Mouse (Mus musculus): ENCODE data around the gene Smim20. TPM values are rescaled to one million over a fixed set of nuclear protein-coding genes. Genes with fewer than 3 reads are reported as not detected.
A peak's percentile ranks its signal among the peaks of the same experiment; 100 is the strongest.

Smim20 gene
- total and polyA plus RNA-seq, 3 experiments, result 33.1 to 50.8 (median 36.0) TPM

DNA sequence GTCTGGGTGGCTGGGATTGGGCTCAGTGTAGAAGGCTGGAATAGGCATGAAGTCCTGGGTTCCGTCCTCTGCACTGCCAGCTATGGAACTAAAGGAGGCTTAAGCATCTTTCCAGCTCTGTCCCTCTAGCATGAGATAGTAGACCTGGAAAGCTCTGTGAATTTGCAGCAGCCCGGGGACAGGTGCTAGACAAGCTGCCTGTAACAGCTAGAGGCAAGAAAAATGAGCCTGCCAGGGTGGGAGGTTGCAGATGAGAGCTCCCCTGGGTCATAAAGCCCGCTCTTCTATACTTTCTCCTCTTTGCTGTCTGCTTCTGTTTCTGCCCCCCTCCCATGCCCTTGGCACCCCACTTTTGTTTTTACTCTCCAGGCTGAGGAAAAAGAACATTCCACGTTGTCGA, 7.0 kb upstream of the Smim20 start:
- TF ChIP-seq CTCF (IDR thresholded peaks at IDR 0.05; ENCODE audit: low read depth, low read length), result no peak
- no peak for TF ChIP-seq POLR2AphosphoS5 (IDR thresholded peaks at IDR 0.05; ENCODE audit: insufficient replicate concordance, low read depth, low read length)
- TF ChIP-seq GATA1 (IDR thresholded peaks at IDR 0.05; ENCODE audit: borderline replicate concordance, low read length), result no peak
- no peak for TF ChIP-seq GATA2 (IDR thresholded peaks at IDR 0.05; ENCODE audit: borderline replicate concordance, low read depth, low read length)
- TF ChIP-seq TAL1 (conservative IDR thresholded peaks at IDR 0.05; ENCODE audit: low read depth, low read length), result no peak
- Histone ChIP-seq H3K36me3 (replicated peaks) (no peaks in the 10 kb centered on the region), H3K4me1 (ENCODE audit: insufficient read depth, low read depth, low read length) (no peaks in the 10 kb centered on the region), H3K4me3 (ENCODE audit: low read depth, low read length) (no peak overlapping the region), H3K27me3 (ENCODE audit: insufficient read depth, low read length) (peaks cover 3% of the 10 kb centered on the region), H3K9me3 (replicated peaks) (no peaks in the 10 kb centered on the region)
- ATAC-seq (ENCODE audit: extremely low read depth, insufficient number of reproducible peaks, low FRiP score, poor library complexity, severe bottlenecking) (no peak), DNase-seq (ENCODE audit: low spot score) (no peak)

DNA sequence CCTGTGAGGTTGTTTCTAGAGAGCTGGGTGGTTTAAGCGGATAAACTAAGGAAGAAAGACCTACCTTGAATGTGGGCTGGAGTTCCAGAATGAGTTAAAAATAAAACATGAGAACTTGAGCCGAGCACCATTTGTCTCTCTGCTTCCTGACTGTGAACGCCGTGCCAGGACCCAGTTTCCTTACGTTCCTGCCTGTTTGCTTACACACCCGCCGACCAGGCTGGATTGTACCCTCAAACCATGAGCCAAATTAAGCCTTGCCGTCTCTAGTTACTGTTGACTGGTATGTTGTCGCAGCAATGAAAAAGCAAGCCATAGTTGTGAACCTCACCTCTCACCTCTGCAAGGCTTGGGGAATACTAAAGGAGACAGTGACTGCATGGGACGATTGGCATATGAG, 4.9 kb upstream of the Smim20 start:
- DNase-seq (ENCODE audit: low spot score) (no peak), ATAC-seq (ENCODE audit: extremely low read depth, insufficient number of reproducible peaks, low FRiP score, poor library complexity, severe bottlenecking) (no peak)
- Histone ChIP-seq H3K4me1 (ENCODE audit: insufficient read depth, low read depth, low read length) (peaks cover 11% of the 10 kb centered on the region), H3K4me3 (ENCODE audit: low read depth, low read length) (no peak overlapping the region), H3K36me3 (replicated peaks) (no peaks in the 10 kb centered on the region), H3K9me3 (replicated peaks) (no peaks in the 10 kb centered on the region), H3K27me3 (ENCODE audit: insufficient read depth, low read length) (peaks cover 3% of the 10 kb centered on the region)
- no peak for TF ChIP-seq POLR2AphosphoS5 (IDR thresholded peaks at IDR 0.05; ENCODE audit: insufficient replicate concordance, low read depth, low read length)

DNA sequence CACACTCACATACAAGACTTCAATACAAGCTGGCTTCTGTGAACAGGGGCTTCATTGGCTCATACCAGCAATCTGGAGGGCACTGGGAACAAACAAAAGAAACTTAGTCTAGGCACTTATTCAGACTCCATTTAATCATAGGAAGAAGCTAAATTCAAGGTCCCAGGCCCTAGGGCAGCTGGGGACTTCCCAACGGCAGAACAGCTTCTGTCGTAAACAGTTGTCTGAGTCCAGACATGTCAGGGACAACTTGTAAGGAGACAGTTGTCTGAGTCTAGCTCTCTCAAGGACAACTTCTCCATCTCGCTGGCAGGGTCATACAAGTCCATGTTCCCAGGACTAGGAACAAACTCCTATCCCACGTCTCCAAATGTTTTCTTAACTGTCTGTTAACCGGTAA, 2.8 kb upstream of the Smim20 start:
- H3K27me3 ChIP-seq (ENCODE audit: insufficient read depth, low read length), result no peaks in the 10 kb centered on the region; the same call in 1 of the 2 replicates
- H3K4me3 ChIP-seq (ENCODE audit: low read depth, low read length), result no peak overlapping the region
- H3K9me3 ChIP-seq (replicated peaks), result no peaks in the 10 kb centered on the region
- H3K36me3 ChIP-seq (replicated peaks), result peaks cover 8% of the 10 kb centered on the region
- TF ChIP-seq CTCF (IDR thresholded peaks at IDR 0.05; ENCODE audit: low read depth, low read length), result no peak
- no peak for TF ChIP-seq POLR2AphosphoS5 (IDR thresholded peaks at IDR 0.05; ENCODE audit: insufficient replicate concordance, low read depth, low read length)
- no peak for TF ChIP-seq GATA2 (IDR thresholded peaks at IDR 0.05; ENCODE audit: borderline replicate concordance, low read depth, low read length)
- no peak for DNase-seq (ENCODE audit: low spot score)
- peaks cover 24% of the 10 kb centered on the region for H3K4me1 ChIP-seq (ENCODE audit: insufficient read depth, low read depth, low read length)
- ATAC-seq (ENCODE audit: extremely low read depth, insufficient number of reproducible peaks, low FRiP score, poor library complexity, severe bottlenecking), result no peak

DNA sequence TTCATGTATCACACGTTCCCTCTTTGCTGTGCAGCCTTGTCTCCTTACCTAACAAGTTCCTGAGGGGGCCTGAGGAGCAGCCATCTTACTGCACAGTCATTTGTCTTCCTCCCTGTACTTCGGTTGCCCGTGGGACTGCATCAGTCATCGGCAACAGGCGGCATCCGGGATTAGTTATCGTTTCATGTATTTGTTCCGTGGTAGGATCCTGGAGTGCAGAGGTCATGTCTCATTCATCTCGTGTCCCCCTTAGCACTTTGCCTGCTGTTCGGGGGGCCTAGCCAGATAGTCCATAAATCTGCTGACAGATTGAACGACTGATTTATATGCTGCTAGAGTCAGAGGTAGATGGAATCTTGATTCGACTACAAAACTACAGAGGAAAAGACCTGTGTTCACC, 1.1 kb upstream of the Smim20 start:
- H3K27me3 ChIP-seq (ENCODE audit: insufficient read depth, low read length), result no peaks in the 10 kb centered on the region
- ATAC-seq (ENCODE audit: extremely low read depth, insufficient number of reproducible peaks, low FRiP score, poor library complexity, severe bottlenecking) (no peak), DNase-seq (ENCODE audit: low spot score) (no peak)
- no peaks in the 10 kb centered on the region for H3K9me3 ChIP-seq (replicated peaks)
- H3K4me1 ChIP-seq (ENCODE audit: insufficient read depth, low read depth, low read length), result peaks cover 38% of the 10 kb centered on the region
- H3K36me3 ChIP-seq (replicated peaks), result peaks cover 24% of the 10 kb centered on the region
- TF ChIP-seq CTCF (IDR thresholded peaks at IDR 0.05; ENCODE audit: low read depth, low read length) (no peak), POLR2AphosphoS5 (IDR thresholded peaks at IDR 0.05; ENCODE audit: insufficient replicate concordance, low read depth, low read length) (no peak), GATA1 (IDR thresholded peaks at IDR 0.05; ENCODE audit: borderline replicate concordance, low read length) (no peak), TAL1 (conservative IDR thresholded peaks at IDR 0.05; ENCODE audit: low read depth, low read length) (no peak), GATA2 (IDR thresholded peaks at IDR 0.05; ENCODE audit: borderline replicate concordance, low read depth, low read length) (no peak)
- no peak overlapping the region for H3K4me3 ChIP-seq (ENCODE audit: low read depth, low read length)

DNA sequence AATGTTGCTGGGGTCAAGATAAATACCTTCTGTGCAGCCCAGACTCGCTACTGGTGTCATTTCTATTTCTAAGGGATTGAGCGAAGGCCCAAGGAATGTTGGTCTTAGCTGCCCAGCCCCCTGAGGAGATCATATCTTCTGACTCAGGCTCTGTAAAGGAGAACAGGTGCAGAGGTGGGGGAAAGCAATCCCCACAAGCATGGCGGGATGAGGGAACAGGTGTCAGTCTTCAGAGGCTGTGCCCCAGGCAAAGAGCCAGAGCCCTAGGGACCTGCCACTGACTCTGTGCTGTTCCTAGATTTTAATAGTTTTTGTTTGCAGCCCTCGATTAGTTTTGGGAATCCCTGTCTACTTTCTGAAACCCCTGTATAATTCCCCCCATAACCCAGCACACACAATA, 702 bp upstream of the Smim20 start:
- no peaks in the 10 kb centered on the region for H3K9me3 ChIP-seq (replicated peaks)
- H3K4me1 ChIP-seq (ENCODE audit: insufficient read depth, low read depth, low read length), result peaks cover 43% of the 10 kb centered on the region
- no peaks in the 10 kb centered on the region for H3K27me3 ChIP-seq (ENCODE audit: insufficient read depth, low read length)
- peaks cover 29% of the 10 kb centered on the region for H3K36me3 ChIP-seq (replicated peaks)
- no peak for TF ChIP-seq GATA1 (IDR thresholded peaks at IDR 0.05; ENCODE audit: borderline replicate concordance, low read length)
- DNase-seq (ENCODE audit: low spot score), result no peak
- no peak for ATAC-seq (ENCODE audit: extremely low read depth, insufficient number of reproducible peaks, low FRiP score, poor library complexity, severe bottlenecking)
- peak overlapping the region; percentile 80; the same call in 1 of the 2 replicates for H3K4me3 ChIP-seq (ENCODE audit: low read depth, low read length)

DNA sequence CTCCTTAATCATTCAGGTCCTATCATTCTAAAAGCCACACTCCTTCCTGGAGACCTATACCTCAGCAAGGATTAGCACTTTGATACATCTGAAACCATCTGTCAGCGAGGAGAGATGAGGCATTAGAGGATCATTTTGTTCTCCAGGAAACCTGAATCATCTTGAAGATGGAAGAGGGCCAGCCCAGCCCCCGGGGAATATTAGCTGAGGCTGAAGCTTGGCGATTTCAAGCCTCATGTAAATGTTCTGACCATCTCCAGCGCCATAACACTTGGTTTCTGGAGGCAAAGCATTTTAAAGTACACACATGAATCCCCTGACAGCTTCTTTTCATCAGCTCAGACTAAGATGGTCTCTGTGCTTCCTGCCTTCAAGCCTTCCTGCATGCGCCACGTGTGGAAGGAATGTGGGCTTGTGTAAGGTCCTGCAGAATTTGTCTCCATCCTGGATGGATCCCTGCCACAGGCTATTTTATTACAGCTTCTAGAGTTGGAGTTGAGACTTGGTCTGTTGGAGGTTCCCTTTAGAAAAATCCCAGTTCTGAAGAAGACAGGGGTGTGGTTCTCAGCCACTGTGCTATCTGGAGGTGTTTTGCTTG, 1.3 kb downstream of the Smim20 start:
- ATAC-seq (ENCODE audit: extremely low read depth, insufficient number of reproducible peaks, low FRiP score, poor library complexity, severe bottlenecking) (no peak), DNase-seq (ENCODE audit: low spot score) (no peak)
- H3K27me3 ChIP-seq (ENCODE audit: insufficient read depth, low read length), result no peaks in the 10 kb centered on the region
- peaks cover 44% of the 10 kb centered on the region for H3K36me3 ChIP-seq (replicated peaks)
- no peak for TF ChIP-seq POLR2AphosphoS5 (IDR thresholded peaks at IDR 0.05; ENCODE audit: insufficient replicate concordance, low read depth, low read length)
- TF ChIP-seq TAL1 (conservative IDR thresholded peaks at IDR 0.05; ENCODE audit: low read depth, low read length), result no peak
- TF ChIP-seq GATA1 (IDR thresholded peaks at IDR 0.05; ENCODE audit: borderline replicate concordance, low read length), result no peak
- no peak for TF ChIP-seq CTCF (IDR thresholded peaks at IDR 0.05; ENCODE audit: low read depth, low read length)
- TF ChIP-seq GATA2 (IDR thresholded peaks at IDR 0.05; ENCODE audit: borderline replicate concordance, low read depth, low read length), result no peak
- H3K4me3 ChIP-seq (ENCODE audit: low read depth, low read length), result peak overlapping the region; percentile 80; the same call in 1 of the 2 replicates
- H3K9me3 ChIP-seq (replicated peaks), result no peaks in the 10 kb centered on the region
- H3K4me1 ChIP-seq (ENCODE audit: insufficient read depth, low read depth, low read length), result peaks cover 51% of the 10 kb centered on the region

DNA sequence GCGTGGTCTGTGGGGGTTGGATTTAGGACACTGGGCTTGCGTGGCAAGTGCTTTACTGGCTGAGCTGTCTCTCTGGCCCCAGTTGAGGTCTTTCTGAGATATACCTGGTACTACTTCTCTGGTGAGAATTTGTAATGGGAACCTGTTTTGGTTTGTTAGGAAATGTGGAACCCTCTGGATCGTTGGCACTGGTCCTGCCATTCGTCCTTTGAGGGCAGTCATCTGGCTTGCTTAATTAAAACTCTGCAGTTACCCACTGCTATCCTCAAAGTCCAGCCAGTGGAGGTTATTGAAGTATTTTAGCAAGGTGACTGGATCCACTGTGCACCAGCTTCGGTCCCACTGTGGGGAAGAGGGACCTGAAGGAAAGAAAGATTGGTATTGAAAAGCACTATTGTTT, 2.9 kb downstream of the Smim20 start:
- DNase-seq (ENCODE audit: low spot score) (no peak), ATAC-seq (ENCODE audit: extremely low read depth, insufficient number of reproducible peaks, low FRiP score, poor library complexity, severe bottlenecking) (no peak)
- H3K4me1 ChIP-seq (ENCODE audit: insufficient read depth, low read depth, low read length), result peaks cover 51% of the 10 kb centered on the region
- H3K36me3 ChIP-seq (replicated peaks), result peaks cover 60% of the 10 kb centered on the region
- no peak overlapping the region for H3K4me3 ChIP-seq (ENCODE audit: low read depth, low read length)
- H3K9me3 ChIP-seq (replicated peaks), result no peaks in the 10 kb centered on the region
- no peaks in the 10 kb centered on the region for H3K27me3 ChIP-seq (ENCODE audit: insufficient read depth, low read length)
- TF ChIP-seq TAL1 (conservative IDR thresholded peaks at IDR 0.05; ENCODE audit: low read depth, low read length) (no peak), GATA1 (IDR thresholded peaks at IDR 0.05; ENCODE audit: borderline replicate concordance, low read length) (no peak), CTCF (IDR thresholded peaks at IDR 0.05; ENCODE audit: low read depth, low read length) (no peak), GATA2 (IDR thresholded peaks at IDR 0.05; ENCODE audit: borderline replicate concordance, low read depth, low read length) (no peak), POLR2AphosphoS5 (IDR thresholded peaks at IDR 0.05; ENCODE audit: insufficient replicate concordance, low read depth, low read length) (no peak)

All from G1E (cell line).